Mouse (Mus musculus) lung, embryonic 14.5 days (tissue): ENCODE data around the gene Aicda. TPM values are rescaled to one million over a fixed set of nuclear protein-coding genes. Genes with fewer than 3 reads are reported as not detected.
A peak's percentile ranks its signal among the peaks of the same experiment; 100 is the strongest.

Source experiments
- ATAC-seq: fragments of 200-750 bp; cut with Nextera tagmentation; 2 replicates; pipeline ENCODE4 v1.8.0; 2017; ENCODE audit warnings: mild to moderate bottlenecking, moderate TSS enrichment, moderate library complexity; ENCODE audit not compliant: insufficient read depth
- DNase-seq: peaks from one replicate; pipeline ENCODE4 v3.0.0-alpha.2; 2015
- H3K27ac ChIP-seq: fragments of 300-500 bp; sonication (generic); 2 replicates; pipeline ENCODE4 v1.5.1; 2014; ENCODE audit warnings: low read depth, mild to moderate bottlenecking, moderate library complexity
- H3K27me3 ChIP-seq: fragments of 300-500 bp; sonication (generic); 2 replicates; pipeline ENCODE4 v1.6.1; 2014; ENCODE audit warnings: low read length, control low read depth; ENCODE audit not compliant: insufficient read depth
- H3K36me3 ChIP-seq: fragments of 300-500 bp; sonication (generic); 2 replicates; pipeline ENCODE4 v1.6.1; 2014; ENCODE audit warnings: control low read depth; ENCODE audit not compliant: insufficient read depth
- H3K4me1 ChIP-seq: fragments of 300-500 bp; sonication (generic); 2 replicates; pipeline ENCODE4 v1.6.1; 2014; ENCODE audit warnings: antibody characterized with exemption, control low read depth; ENCODE audit not compliant: insufficient read depth
- H3K4me2 ChIP-seq: fragments of 300-500 bp; sonication (generic); 2 replicates; pipeline ENCODE4 v1.6.1; 2014; ENCODE audit warnings: mild to moderate bottlenecking
- H3K4me3 ChIP-seq: fragments of 300-500 bp; sonication (generic); 2 replicates; pipeline ENCODE4 v1.5.1; 2014; ENCODE audit warnings: low read depth, low read length
- H3K9ac ChIP-seq: fragments of 300-500 bp; sonication (generic); 2 replicates; pipeline ENCODE4 v1.6.1; 2014
- H3K9me3 ChIP-seq: fragments of 300-500 bp; sonication (generic); 2 replicates; pipeline ENCODE4 v1.6.1; 2016; ENCODE audit warnings: low read depth, low read length, control low read depth
- CTCF ChIP-seq: IDR thresholded peaks from 2 replicates; pipeline ENCODE4 v1.5.1; 2016; ENCODE audit warnings: antibody characterized with exemption, low read depth
- WGBS: fragments of 180-500 bp; shearing (Covaris S2); extraction: QIAGEN DNeasy Blood & Tissue Kit; methylation state at CpG from one replicate; pipeline ENCODE4 v1.1.7; 2014; 5-methylcytosine and 5-hydroxymethylcytosine counted together
- polyA plus RNA-seq: library from polyadenylated mRNA; unstranded; fragments of >200 nt; fragmentation: Nextera tagmentation; extraction: Ambion mirVana; gene quantifications from 2 replicates; pipeline ENCODE4 v1.2.1, GENCODE M21; 2014

The Aicda gene
- polyA plus RNA-seq, 1 experiment from 2014 or later, result not detected

DNA sequence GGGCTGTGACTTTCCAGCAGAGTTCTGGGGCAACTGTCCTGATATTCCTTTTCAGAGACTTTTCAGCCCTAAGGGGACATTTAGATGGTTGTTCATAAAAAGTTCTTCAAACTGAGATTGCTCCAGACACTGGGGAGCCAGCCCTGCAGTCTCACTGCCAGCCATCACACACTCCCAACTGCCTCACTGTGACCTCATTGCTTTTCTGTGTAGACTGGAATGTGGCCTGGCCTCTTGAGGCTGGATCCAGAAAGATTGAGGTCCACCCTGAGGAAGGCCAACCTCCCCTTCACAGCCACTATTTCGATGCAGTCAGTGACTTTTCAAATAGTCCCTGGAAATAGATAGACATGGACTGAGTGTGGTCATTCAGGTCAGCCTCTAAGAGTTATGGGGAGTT lies 35.9 kb upstream of the Aicda start:
- Histone ChIP-seq H3K4me3 (no peak overlapping the region), H3K4me1 (no peaks in the 10 kb centered on the region), H3K9ac (no peak overlapping the region), H3K4me2 (no peak overlapping the region), H3K36me3 (no peaks in the 10 kb centered on the region), H3K27me3 (no peaks in the 10 kb centered on the region), H3K9me3 (no peaks in the 10 kb centered on the region), H3K27ac (no peak overlapping the region)
- DNase-seq (peak; percentile 11), ATAC-seq (no peak)
- 58% methylated on average over 1 of the region's 1 CpGs for WGBS
- no peak for TF ChIP-seq CTCF

DNA sequence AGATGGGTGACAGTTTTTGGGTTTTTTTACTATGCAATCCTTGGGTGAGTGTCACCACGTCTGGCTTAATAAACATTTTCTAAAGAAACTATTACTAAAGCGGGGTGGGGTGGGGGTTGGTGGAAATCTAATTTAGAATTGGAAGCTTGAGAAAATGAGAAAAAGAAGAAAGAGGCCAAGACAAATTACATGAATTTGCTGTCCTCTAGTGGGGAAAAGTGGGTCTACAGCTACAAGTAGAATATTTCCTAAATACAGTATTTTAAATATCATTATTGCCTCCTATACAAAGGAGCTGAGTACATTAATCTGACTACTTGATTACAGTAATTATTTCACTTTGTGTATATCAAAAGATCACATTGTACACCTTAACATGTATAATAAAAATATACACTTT lies 34.2 kb upstream of the Aicda start:
- no peaks in the 10 kb centered on the region for H3K36me3 ChIP-seq
- DNase-seq (peak; percentile 83), ATAC-seq (no peak)
- no peak overlapping the region for H3K27ac ChIP-seq
- peak; percentile 75 for TF ChIP-seq CTCF
- H3K4me3 ChIP-seq, result no peak overlapping the region
- no peaks in the 10 kb centered on the region for H3K27me3 ChIP-seq
- WGBS, result 28% methylated on average over 2 of the region's 2 CpGs
- no peaks in the 10 kb centered on the region for H3K4me1 ChIP-seq
- H3K4me2 ChIP-seq, result no peak overlapping the region
- no peaks in the 10 kb centered on the region for H3K9me3 ChIP-seq
- H3K9ac ChIP-seq, result no peak overlapping the region

DNA sequence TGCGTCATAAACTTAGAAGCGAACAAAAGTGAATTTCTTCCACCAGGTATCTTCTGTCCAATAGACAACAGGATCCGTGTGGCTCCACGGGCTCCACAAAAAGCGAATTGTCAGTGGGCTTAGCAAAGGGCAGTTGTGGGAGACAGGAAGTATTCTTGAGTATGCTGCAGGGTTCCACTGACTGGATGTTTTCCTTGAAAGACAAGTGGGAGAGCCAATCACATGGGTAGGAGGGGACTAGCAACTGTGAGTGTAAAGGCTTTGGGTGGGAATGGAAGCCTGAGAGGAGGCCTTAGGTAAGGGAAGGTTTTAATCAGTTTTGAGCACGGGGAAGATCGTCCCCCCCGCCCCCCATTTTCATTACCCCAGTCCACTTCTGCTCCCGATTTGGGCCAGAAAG lies 31.0 kb upstream of the Aicda start:
- no peaks in the 10 kb centered on the region for H3K36me3 ChIP-seq
- H3K4me2 ChIP-seq, result peak overlapping the region; percentile 26; the same call in 1 of the 2 replicates
- 62% methylated on average over 9 of the region's 9 CpGs for WGBS
- ATAC-seq (peak; percentile 79), DNase-seq (peak; percentile 78)
- TF ChIP-seq CTCF, result no peak
- H3K4me1 ChIP-seq, result no peaks in the 10 kb centered on the region
- no peaks in the 10 kb centered on the region for H3K27me3 ChIP-seq
- H3K9me3 ChIP-seq, result no peaks in the 10 kb centered on the region
- H3K4me3 ChIP-seq, result no peak overlapping the region
- no peak overlapping the region for H3K9ac ChIP-seq
- no peak overlapping the region for H3K27ac ChIP-seq

DNA sequence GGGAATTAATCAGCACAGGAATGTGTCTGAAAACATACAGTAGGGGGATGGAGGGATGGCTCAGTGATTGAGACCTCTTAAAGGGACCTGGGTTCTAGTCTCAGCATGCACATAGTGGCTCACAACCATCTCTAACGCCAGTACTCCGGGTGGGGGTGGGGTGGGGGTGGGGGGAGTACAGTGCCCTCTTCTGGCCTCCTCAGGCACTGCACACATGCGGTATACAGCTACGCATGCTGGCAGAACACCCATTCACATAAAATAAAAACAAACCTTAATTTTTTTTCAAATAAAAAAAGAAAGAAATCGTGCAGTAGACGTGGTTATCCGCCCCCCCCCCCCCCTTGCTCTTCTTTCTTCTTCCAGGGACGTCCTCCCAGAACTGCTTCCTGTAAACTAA lies 30.3 kb upstream of the Aicda start:
- TF ChIP-seq CTCF, result no peak
- Histone ChIP-seq H3K9ac (no peak overlapping the region), H3K4me3 (no peak overlapping the region), H3K4me2 (no peak overlapping the region), H3K4me1 (no peaks in the 10 kb centered on the region), H3K27ac (no peak overlapping the region), H3K27me3 (no peaks in the 10 kb centered on the region), H3K36me3 (no peaks in the 10 kb centered on the region), H3K9me3 (no peaks in the 10 kb centered on the region)
- no peak for DNase-seq
- 81% methylated on average over 8 of the region's 8 CpGs for WGBS
- no peak for ATAC-seq

DNA sequence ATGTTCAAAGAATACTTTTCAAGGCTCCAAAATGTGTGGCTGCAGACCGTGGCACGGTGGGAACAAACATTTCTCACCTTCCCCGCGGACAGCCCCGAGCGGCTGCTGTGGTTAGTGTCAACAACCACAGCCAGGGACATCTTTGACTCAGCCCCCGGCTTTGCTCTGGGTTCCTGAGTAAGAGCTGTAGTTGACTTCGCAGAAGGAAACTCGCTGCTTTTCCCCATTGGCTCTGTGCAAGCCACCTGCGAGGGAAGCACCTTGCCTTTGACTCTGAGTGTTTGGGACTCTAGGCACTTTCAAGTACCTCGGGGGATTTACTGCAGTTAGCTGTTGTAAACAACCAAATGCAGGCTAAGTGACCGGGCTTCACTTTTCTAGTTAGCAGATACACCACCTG lies 26.0 kb upstream of the Aicda start:
- H3K4me2 ChIP-seq, result no peak overlapping the region
- no peak overlapping the region for H3K9ac ChIP-seq
- WGBS, result 18% methylated on average over 12 of the region's 12 CpGs
- H3K27ac ChIP-seq, result no peak overlapping the region
- H3K27me3 ChIP-seq, result no peaks in the 10 kb centered on the region
- H3K4me1 ChIP-seq, result no peaks in the 10 kb centered on the region
- H3K4me3 ChIP-seq, result no peak overlapping the region
- no peaks in the 10 kb centered on the region for H3K9me3 ChIP-seq
- ATAC-seq (no peak), DNase-seq (no peak)
- H3K36me3 ChIP-seq, result no peaks in the 10 kb centered on the region
- TF ChIP-seq CTCF, result no peak

DNA sequence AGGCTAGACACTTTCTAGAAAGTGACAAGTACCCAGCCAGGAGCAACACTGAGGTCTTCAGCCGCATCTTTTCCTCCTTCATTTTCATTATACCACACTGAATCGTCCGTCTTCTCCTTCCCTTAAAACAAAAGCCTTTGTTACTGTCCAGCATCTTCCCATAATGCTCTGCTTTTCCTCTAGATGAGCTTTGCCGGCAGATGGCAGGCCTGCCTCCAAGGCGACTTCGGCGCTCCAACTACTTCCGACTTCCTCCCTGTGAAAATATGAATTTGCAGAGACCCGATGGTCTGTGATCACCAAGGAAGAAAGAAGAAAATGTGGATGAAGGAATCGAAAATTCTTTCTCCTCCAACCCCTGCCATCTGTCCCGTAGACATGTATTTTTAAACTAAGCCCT lies 25.5 kb upstream of the Aicda start:
- no peak overlapping the region for H3K27ac ChIP-seq
- H3K4me3 ChIP-seq, result no peak overlapping the region
- no peaks in the 10 kb centered on the region for H3K27me3 ChIP-seq
- H3K36me3 ChIP-seq, result no peaks in the 10 kb centered on the region
- ATAC-seq (no peak), DNase-seq (no peak)
- no peaks in the 10 kb centered on the region for H3K4me1 ChIP-seq
- no peak overlapping the region for H3K4me2 ChIP-seq
- no peaks in the 10 kb centered on the region for H3K9me3 ChIP-seq
- H3K9ac ChIP-seq, result no peak overlapping the region
- no peak for TF ChIP-seq CTCF
- 74% methylated on average over 11 of the region's 11 CpGs for WGBS

DNA sequence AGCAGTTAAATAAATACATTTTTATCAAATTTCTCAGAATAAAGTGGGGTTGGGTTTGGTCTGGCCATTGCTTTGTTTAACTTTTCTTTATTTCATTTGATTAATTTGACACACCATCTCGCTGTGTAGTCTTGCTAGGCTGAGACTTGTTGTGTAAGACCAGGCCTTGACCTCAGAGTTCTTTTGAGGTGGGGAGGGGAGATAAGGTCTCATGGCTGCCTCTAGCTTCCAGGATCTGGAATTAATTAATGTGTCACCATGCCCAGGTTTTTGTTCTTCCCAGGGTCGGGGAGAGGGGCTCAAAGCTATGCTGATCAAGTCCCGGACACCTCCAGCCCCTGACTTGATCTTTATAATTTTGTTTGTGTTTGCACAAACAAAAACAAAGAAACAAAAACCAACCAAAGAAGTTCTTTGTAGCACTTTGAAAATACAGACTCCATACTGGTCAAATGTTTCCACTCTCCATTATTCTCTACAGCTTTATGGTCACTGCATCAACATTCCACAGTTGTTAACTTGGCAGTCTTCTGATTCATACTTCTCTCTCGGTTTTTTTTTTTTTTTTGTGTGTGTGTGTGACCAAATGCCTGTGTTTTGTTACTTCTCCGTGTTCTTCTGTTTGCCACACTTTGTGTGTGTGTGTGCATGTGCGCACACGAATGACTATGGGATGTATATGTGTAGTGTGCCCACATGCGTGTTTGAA lies 22.0 kb upstream of the Aicda start:
- H3K9me3 ChIP-seq, result no peaks in the 10 kb centered on the region

More for the DNA sequence above, 22.0 kb upstream of the Aicda start:
- Histone ChIP-seq H3K4me3 (no peak overlapping the region), H3K4me1 (no peaks in the 10 kb centered on the region), H3K36me3 (no peaks in the 10 kb centered on the region), H3K27me3 (no peaks in the 10 kb centered on the region), H3K9ac (no peak overlapping the region), H3K27ac (no peak overlapping the region), H3K4me2 (no peak overlapping the region)
- peak; percentile 8 for DNase-seq
- WGBS, result 58% methylated on average over 8 of the region's 8 CpGs
- TF ChIP-seq CTCF, result no peak
- ATAC-seq, result no peak
